ENCODE assay signal across 8 mouse cellular contexts in the genomic region with DNA sequence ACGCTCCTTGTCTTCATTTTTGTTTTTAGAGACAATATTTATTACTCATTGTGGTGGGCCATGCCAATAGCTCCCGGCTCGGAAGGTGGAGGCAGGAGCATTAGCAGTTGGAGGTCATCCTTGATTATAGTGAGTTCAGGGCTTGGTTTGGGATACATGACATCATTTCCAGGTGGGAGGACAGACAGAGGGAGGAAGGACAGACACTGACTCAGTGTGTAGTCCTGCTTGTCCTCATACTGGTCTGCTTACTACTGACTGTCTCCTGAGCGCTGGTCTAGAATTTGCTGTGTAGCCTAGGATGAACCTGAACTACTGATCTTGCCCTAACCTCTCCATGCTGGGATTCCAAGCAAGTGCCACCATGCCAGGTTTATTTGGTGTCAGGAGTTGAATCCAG. TPM values are rescaled to one million over a fixed set of nuclear protein-coding genes. Genes with fewer than 3 reads are reported as not detected.
DNase-seq lines count a peak whose midpoint lies in the region; ATAC-seq and TF ChIP-seq lines count a peak whose summit lies in the region.

A gene (minus strand): TSS at position 101 of the 400 bp plus-strand sequence.

- H3K27me3 ChIP-seq in neural tube, embryonic 12.5 days (replicated peaks): no peaks in the 10 kb centered on the region

- H3K4me1 ChIP-seq in neural tube, embryonic 12.5 days: no peaks in the 10 kb centered on the region

- no peak within 1 kb of the TSS for H3K4me2 ChIP-seq in neural tube, embryonic 12.5 days (replicated peaks)

- H3K36me3 ChIP-seq in neural tube, embryonic 12.5 days: peaks cover 55% of the 10 kb centered on the region

- no peak for ATAC-seq in neural tube, embryonic 12.5 days (ENCODE audit: low FRiP score, low read depth)

- WGBS in neural tube, embryonic 12.5 days: 94% methylated on average over 4 of the region's 4 CpGs

- H3K27ac ChIP-seq in layer of hippocampus, adult 2 months: no peak within 1 kb of the TSS
- H3K27ac ChIP-seq in neural tube, embryonic 12.5 days: no peak within 1 kb of the TSS

- H3K9ac ChIP-seq in neural tube, embryonic 12.5 days: no peak within 1 kb of the TSS

- H3K4me3 ChIP-seq in layer of hippocampus, adult 2 months: no peak within 1 kb of the TSS
- H3K4me3 ChIP-seq in neural tube, embryonic 12.5 days: no peak within 1 kb of the TSS

- no peak for DNase-seq in layer of hippocampus, adult 2 months (ENCODE audit: low spot score in 2 of 2)
- no peak for DNase-seq in layer of hippocampus, adult 9-10 months (ENCODE audit: low spot score)
- no peak for DNase-seq in adrenal gland, postnatal 25 days
- DNase-seq in gastrocnemius, postnatal 4 days (ENCODE audit: low spot score in 2 of 2): no peak
- DNase-seq in layer of hippocampus, postnatal 25 days (ENCODE audit: extremely low spot score in 1 of 2, low spot score in 1 of 2): no peak
- no peak for DNase-seq in right cerebral cortex, adult 18-20 months
- no peak for DNase-seq in kidney, postnatal 36 days

- H3K9me3 ChIP-seq in neural tube, embryonic 12.5 days: no peaks in the 10 kb centered on the region

- TF ChIP-seq CTCF in layer of hippocampus, adult 2 months (conservative IDR thresholded peaks at IDR 0.05): no peak

RNA-seq across cellular contexts. Expression of the gene that starts here (rescaled TPM):
- total RNA-seq in layer of hippocampus, adult 2 months (2021): 100 to 1,000 TPM in 1 of 2 experiments, 10 to 100 TPM in 1; 93.9 to 106 TPM
- total RNA-seq in adrenal gland, postnatal 25 days (2021): 80.3 and 81.7 TPM in 2 replicates
- total RNA-seq in gastrocnemius, postnatal 4 days (2021): 10 to 100 TPM; 21.9 to 23.9 TPM
- 100 to 1,000 TPM; 123 to 131 TPM for total RNA-seq in layer of hippocampus, postnatal 25 days (2021)
- 42.9 and 48.5 TPM in 2 replicates for polyA plus RNA-seq in neural tube, embryonic 12.5 days (2016; fragmentation: Nextera tagmentation; extraction: Ambion mirVana)
